Mouse (Mus musculus): ENCODE data around the gene Taldo1. TPM values are rescaled to one million over a fixed set of nuclear protein-coding genes. Genes with fewer than 3 reads are reported as not detected.
"Not testable (repeated sequence)": the region's sequence is repeated elsewhere in the genome, so short reads cannot be mapped to it uniquely, and the experiment has no call there.

Taldo1 gene
- total RNA-seq, 1 experiment from 2014 or later = 295 TPM

GRCm38 (mm10) chr7:141435856-141436522 is 44.0 kb downstream of the Taldo1 start:
- no peak for ATAC-seq (replicated peaks; ENCODE audit: low read depth, poor library complexity, severe bottlenecking)

DNA sequence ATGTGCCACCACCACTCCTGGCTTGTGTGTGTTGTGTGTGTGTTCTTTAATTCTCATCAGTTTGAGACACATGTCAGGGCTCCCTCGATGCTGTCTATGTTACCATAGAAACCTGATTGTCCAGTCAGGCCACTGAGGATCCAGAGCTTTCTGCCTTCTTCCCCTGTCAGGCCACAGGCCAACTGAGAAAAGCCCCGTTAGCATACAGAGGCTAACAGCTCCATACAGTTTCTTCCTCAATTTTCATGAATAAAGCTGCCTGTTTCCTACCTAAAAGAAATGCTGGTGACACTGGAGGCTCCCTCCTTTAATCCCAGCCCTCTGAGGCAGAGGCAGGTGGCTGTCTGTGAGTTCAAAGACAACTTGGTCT is 44.5 kb downstream of the Taldo1 start:
- no peak for ATAC-seq (replicated peaks; ENCODE audit: low read depth, poor library complexity, severe bottlenecking)

- peak; percentile 68 for ATAC-seq (replicated peaks; ENCODE audit: low read depth, poor library complexity, severe bottlenecking)
These were observed 45.5 kb downstream of the Taldo1 start, which contains the start of gene Slc25a22 for GRCm38 (mm10) chr7:141437178-141438120. Gene Slc25a22 (minus strand): TSS chr7:141437892.

DNA sequence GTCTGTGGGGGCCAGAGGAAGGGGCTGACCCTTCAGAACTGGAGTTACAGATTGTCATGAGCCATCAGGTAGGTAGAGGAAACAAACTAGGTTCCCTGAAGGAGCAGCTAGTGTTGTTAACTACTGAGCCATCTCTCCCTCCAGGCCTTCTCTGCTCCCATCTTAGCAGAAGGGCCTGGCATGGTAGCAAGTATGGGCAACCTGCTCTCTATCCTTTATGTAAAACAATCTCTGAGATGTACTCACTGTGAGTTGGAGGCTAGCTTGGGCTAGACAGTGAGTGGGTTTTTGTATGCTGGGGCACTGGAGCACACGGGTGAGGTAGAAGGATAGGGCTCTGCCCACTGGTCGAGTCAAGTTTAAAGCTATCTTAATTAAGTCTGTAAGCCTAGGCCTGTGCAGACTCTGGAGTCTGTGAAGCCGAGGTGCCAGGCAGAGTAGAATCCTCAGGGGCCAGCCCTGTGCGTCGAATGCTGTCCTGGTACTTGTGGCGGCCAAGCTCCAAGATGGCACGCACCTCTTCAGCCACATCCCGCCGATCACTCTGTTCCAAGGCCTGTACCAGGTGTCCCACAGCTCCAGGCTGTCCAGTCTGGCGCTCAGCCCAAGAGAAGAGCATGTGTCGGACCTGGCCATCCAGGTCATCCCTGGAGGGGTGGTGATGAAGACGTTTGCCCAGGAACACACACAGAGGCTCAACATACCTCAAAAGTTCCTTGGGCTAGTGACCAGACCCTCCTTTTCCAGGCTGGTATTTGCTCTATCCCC is 46.4 kb downstream of the Taldo1 start:
- ATAC-seq (replicated peaks; ENCODE audit: low read depth, poor library complexity, severe bottlenecking) = no peak

GRCm38 (mm10) chr7:141439140-141439679 is 47.2 kb downstream of the Taldo1 start:
- ATAC-seq (replicated peaks; ENCODE audit: low read depth, poor library complexity, severe bottlenecking) = no peak

GRCm38 (mm10) chr7:141439811-141440210 is 47.8 kb downstream of the Taldo1 start:
- no peak for ATAC-seq (replicated peaks; ENCODE audit: low read depth, poor library complexity, severe bottlenecking)

- ATAC-seq (replicated peaks; ENCODE audit: low read depth, poor library complexity, severe bottlenecking) = no peak
These were observed 48.6 kb downstream of the Taldo1 start for GRCm38 (mm10) chr7:141440613-141441012.

GRCm38 (mm10) chr7:141441460-141441859 is 49.5 kb downstream of the Taldo1 start:
- no peak for ATAC-seq (replicated peaks; ENCODE audit: low read depth, poor library complexity, severe bottlenecking)

- no peak for ATAC-seq (replicated peaks; ENCODE audit: low read depth, poor library complexity, severe bottlenecking)
These were observed 50.2 kb downstream of the Taldo1 start for GRCm38 (mm10) chr7:141442199-141442598.

DNA sequence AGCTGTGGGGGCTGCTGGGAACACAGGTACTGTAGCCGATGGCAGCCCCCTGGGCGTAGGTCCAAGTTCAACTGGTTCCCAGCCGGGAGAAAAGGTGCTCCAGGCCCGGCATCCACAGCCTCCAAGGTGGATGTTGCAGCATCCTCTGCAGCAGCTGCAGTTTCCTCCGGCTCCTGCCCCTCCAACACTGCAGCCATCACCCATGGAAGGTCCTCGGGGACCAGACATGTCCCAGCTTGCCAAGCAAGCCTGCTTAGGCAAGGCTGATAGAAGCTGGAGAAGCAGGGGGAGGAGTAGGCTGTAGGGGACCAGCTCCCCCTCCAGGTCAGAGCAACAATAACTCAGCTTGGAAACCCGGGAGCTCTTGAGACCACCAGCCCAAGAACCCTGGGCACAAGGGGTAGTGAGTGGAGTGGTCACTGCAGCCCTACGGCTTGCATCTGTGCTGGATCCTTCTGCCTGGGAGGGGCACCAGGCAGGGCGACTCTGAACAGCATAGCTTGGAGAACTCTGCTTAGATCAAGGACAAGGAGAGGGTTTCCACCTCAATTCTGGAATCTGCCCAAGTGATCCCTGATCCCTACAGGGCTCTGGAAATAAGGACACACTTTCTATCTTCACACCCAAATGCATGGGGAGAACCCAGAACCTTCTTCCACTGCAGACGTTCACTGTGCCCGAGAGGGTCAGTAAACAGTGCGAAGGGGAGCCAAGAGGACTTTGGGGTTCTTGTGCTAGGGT is 51.3 kb downstream of the Taldo1 start:
- ATAC-seq (replicated peaks; ENCODE audit: low read depth, poor library complexity, severe bottlenecking) = peak; percentile 48

GRCm38 (mm10) chr7:141443828-141444237 is 51.8 kb downstream of the Taldo1 start, which contains the start of gene Pidd1:
Gene Pidd1 (minus strand): TSS chr7:141444025.
- peak; percentile 48 for ATAC-seq (replicated peaks; ENCODE audit: low read depth, poor library complexity, severe bottlenecking)

DNA sequence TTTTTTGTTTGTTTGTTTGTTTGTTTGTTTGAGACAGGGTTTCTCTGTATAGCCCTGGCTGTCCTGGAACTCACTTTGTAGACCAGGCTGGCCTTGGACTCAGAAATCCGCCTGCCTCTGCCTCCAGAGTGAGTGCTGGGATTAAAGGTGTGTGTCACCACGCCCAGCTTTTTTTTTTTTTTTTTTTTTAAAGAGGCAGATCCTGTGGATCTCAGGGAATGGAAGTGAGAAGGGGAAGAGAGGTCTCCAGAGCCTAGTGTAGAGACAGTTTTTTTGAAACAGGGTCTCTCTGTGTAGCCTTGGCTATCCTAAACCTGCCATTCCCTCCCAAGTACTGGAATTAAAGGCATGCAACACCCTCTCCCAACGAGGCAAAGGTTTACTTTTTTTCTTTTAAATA is 54.4 kb downstream of the Taldo1 start:
- ATAC-seq (replicated peaks; ENCODE audit: low read depth, poor library complexity, severe bottlenecking) = not testable (repeated sequence)

DNA sequence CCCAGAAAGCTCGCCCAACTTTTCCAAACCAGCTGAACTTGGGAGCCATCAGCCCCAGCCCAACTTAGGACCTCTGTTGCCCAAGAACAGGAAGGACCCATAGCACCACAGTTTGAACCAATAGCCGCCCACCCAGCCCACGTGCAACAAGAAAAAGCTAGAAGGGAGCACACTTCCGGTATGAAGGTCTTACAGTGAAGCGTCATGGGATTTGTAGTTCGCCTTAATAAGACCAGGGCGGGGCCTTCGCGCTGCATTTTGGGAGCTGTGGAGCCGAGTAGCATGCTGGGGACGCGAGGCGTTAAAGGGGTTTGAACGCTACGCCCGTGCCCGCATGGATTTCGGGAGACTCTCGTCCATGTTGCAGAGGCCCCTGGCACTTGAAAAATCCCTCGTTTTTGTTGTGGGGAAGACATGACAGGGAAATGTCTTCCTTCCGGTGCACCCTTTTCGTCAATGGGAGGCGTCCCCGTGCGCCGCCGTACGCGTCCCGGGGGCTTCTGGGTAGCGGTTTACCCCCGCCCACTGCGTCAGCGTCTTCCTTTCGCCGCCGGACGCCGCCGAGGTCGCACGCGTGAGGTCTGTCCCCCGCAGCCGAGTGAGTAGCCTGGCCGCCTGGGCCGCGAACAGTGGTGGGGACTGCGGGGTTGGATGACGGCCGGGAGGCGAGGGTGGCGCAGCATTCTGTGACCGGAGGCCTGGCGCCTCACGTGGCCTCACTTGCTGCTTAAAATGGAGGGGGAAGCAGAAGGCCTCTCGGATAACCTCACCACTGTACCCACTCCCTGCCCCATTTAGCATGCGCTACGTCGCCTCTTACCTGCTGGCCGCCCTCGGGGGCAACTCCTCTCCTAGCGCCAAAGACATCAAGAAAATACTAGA is 55.4 kb downstream of the Taldo1 start, which contains the start of gene Rplp2:
Rplp2 (plus strand) TSS at position 261 of the 882 bp plus-strand sequence.
- peak; percentile 82 for ATAC-seq (replicated peaks; ENCODE audit: low read depth, poor library complexity, severe bottlenecking)

DNA sequence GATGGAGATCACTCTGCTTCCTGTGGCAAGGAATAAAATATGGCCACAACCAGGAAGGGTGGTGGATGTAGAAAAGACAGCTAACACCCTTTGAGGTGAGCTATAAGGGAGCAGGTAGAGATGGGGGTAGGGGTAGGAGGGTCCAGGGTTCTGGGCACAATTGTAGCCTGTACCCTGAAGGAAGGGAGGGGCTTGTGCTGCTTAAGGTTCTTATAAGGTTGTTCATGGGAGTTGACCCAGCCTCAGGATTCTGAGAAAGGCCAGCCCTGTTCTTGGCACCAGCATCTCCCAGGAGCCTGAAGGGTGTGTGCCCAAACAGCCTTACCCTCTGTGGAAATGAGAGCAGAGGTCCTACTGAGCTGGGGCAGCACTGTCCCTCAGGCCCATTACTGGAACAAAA is 59.9 kb downstream of the Taldo1 start:
- no peak for ATAC-seq (replicated peaks; ENCODE audit: low read depth, poor library complexity, severe bottlenecking)
